Mouse (Mus musculus) heart, embryonic 12.5 days (tissue): ENCODE measurements around the gene Twf1. TPM values are rescaled to one million over a fixed set of nuclear protein-coding genes. Genes with fewer than 3 reads are reported as not detected.
A peak's percentile ranks its signal among the peaks of the same experiment; 100 is the strongest.

Experiments
- ATAC-seq: fragments of 200-750 bp; cut with Nextera tagmentation; 2 replicates; pipeline ENCODE4 v1.8.0; 2017; ENCODE audit warnings: moderate TSS enrichment, moderate library complexity; ENCODE audit not compliant: insufficient number of reproducible peaks, low FRiP score
- H3K27ac ChIP-seq: fragments of 300-500 bp; sonication (generic); 2 replicates; pipeline ENCODE4 v1.5.1; 2016; ENCODE audit warnings: mild to moderate bottlenecking, moderate library complexity; ENCODE audit not compliant: poor library complexity, severe bottlenecking
- H3K27me3 ChIP-seq: fragments of 300-500 bp; sonication (generic); replicated peaks from 2 replicates; pipeline ENCODE4 v1.6.1; 2016; ENCODE audit warnings: mild to moderate bottlenecking, moderate library complexity
- H3K36me3 ChIP-seq: fragments of 300-500 bp; sonication (generic); 2 replicates; pipeline ENCODE4 v1.6.1; 2016; ENCODE audit warnings: mild to moderate bottlenecking, moderate library complexity
- H3K4me1 ChIP-seq: fragments of 300-500 bp; sonication (generic); replicated peaks from 2 replicates; pipeline ENCODE4 v1.6.1; 2016; ENCODE audit warnings: mild to moderate bottlenecking
- H3K4me2 ChIP-seq: fragments of 300-500 bp; sonication (generic); 2 replicates; pipeline ENCODE4 v1.6.1; 2016; ENCODE audit warnings: mild to moderate bottlenecking, moderate library complexity
- H3K4me3 ChIP-seq: fragments of 300-500 bp; sonication (generic); 2 replicates; pipeline ENCODE4 v1.5.1; 2016; ENCODE audit warnings: mild to moderate bottlenecking
- H3K9ac ChIP-seq: fragments of 300-500 bp; sonication (generic); 2 replicates; pipeline ENCODE4 v1.6.1; 2016; ENCODE audit warnings: mild to moderate bottlenecking, moderate library complexity
- H3K9me3 ChIP-seq: fragments of 300-500 bp; sonication (generic); replicated peaks from 2 replicates; pipeline ENCODE4 v1.6.1; 2016; ENCODE audit warnings: mild to moderate bottlenecking, moderate library complexity
- WGBS: fragments of 180-500 bp; shearing (Covaris S2); methylation state at CpG from one replicate; pipeline ENCODE4 v1.1.7; 2016; 5-methylcytosine and 5-hydroxymethylcytosine counted together
- polyA plus RNA-seq: library from polyadenylated mRNA; unstranded; fragments of >200 nt; fragmentation: Nextera tagmentation; extraction: Ambion mirVana; gene quantifications from 2 replicates; pipeline ENCODE4 v1.2.1, GENCODE M21; 2016

Gene Twf1
- polyA plus RNA-seq, 1 experiment from 2014 or later, result 48.7 TPM

- Histone ChIP-seq H3K9ac (peak overlapping the region; percentile 73), H3K9me3 (no peaks in the 10 kb centered on the region), H3K4me2 (peak overlapping the region; percentile 87), H3K4me3 (peak overlapping the region; percentile 70), H3K27ac (peak overlapping the region; percentile 26; the same call in 1 of the 2 replicates), H3K4me1 (peaks cover 4% of the 10 kb centered on the region; the same call in 1 of the 2 replicates), H3K36me3 (no peaks in the 10 kb centered on the region), H3K27me3 (no peaks in the 10 kb centered on the region)
- peak; percentile 85 for ATAC-seq
- 14% methylated on average over 18 of the region's 22 CpGs for whole genome bisulfite sequencing
These were observed 46.9 kb downstream of the Twf1 start for GRCm38 (mm10) chr15:94542567-94543408.

GRCm38 (mm10) chr15:94539296-94539695 lies 50.4 kb downstream of the Twf1 start:
- 79% methylated on average over 3 of the region's 3 CpGs for WGBS
- Histone ChIP-seq H3K27me3 (no peaks in the 10 kb centered on the region), H3K4me1 (peaks cover 4% of the 10 kb centered on the region; the same call in 1 of the 2 replicates), H3K9me3 (no peaks in the 10 kb centered on the region), H3K4me2 (no peak overlapping the region), H3K9ac (no peak overlapping the region), H3K36me3 (0 out of 2 replicates have a peak, but pooled peaks cover 2% of the 10 kb centered on the region), H3K4me3 (no peak overlapping the region), H3K27ac (no peak overlapping the region)
- ATAC-seq, result no peak

DNA sequence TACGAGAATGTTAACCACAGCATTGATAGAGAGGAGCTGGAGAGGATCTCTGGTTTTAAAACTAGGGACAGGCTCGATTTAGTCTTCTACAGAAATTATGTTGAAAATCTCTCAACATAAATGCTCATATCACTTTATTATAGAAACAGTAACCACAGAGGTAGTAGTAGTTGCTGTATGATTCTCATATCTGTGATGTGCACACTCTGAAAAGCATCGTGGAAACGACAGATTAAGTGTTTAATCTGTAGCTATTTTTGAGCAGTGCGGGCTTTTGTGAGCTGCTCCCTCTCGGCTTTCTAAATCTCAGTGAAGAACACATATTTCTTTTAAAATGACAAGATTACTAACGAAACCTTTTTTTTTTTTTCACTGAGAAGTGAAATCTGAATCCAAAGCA lies 54.2 kb downstream of the Twf1 start:
- no peaks in the 10 kb centered on the region for H3K9me3 ChIP-seq
- H3K36me3 ChIP-seq, result peaks cover 16% of the 10 kb centered on the region
- no peak overlapping the region for H3K4me3 ChIP-seq
- H3K9ac ChIP-seq, result no peak overlapping the region
- no peak for ATAC-seq
- no peak overlapping the region for H3K27ac ChIP-seq
- H3K4me2 ChIP-seq, result no peak overlapping the region
- H3K4me1 ChIP-seq, result no peaks in the 10 kb centered on the region
- no peaks in the 10 kb centered on the region for H3K27me3 ChIP-seq
- WGBS, result 81% methylated on average over 7 of the region's 7 CpGs

- Histone ChIP-seq H3K9me3 (no peaks in the 10 kb centered on the region), H3K4me1 (no peaks in the 10 kb centered on the region), H3K27ac (no peak overlapping the region), H3K9ac (no peak overlapping the region), H3K27me3 (no peaks in the 10 kb centered on the region), H3K4me3 (no peak overlapping the region), H3K4me2 (no peak overlapping the region), H3K36me3 (peaks cover 21% of the 10 kb centered on the region)
- WGBS, result 86% methylated on average over 6 of the region's 6 CpGs
- no peak for ATAC-seq
These were observed 56.7 kb downstream of the Twf1 start for GRCm38 (mm10) chr15:94532956-94533355.

DNA sequence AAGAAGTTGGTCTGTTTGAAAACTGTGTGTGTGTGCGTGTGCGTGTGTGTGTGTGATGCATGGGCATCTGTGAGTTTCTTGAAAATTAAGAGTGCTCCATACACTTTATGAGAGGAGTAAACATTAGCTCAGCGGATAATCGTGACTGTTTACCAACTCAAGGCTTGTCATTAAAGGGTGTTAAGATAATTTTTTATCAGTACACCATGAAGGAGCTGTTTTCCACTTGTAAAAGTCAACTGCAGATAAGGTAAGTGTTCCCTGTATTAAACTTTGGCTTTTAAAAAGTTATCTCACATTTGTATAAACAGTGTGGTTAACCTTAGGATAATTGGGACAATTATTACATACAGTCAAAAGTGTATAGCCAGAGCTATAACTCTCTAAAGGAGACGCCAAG lies 57.4 kb downstream of the Twf1 start:
- no peak overlapping the region for H3K9ac ChIP-seq
- no peak overlapping the region for H3K27ac ChIP-seq
- H3K36me3 ChIP-seq, result peaks cover 28% of the 10 kb centered on the region
- ATAC-seq, result no peak
- H3K9me3 ChIP-seq, result no peaks in the 10 kb centered on the region
- H3K4me3 ChIP-seq, result no peak overlapping the region
- H3K4me2 ChIP-seq, result no peak overlapping the region
- WGBS, result 69% methylated on average over 5 of the region's 5 CpGs
- no peaks in the 10 kb centered on the region for H3K4me1 ChIP-seq
- no peaks in the 10 kb centered on the region for H3K27me3 ChIP-seq

GRCm38 (mm10) chr15:94530519-94530918 lies 59.2 kb downstream of the Twf1 start:
- no peaks in the 10 kb centered on the region for H3K4me1 ChIP-seq
- peaks cover 31% of the 10 kb centered on the region for H3K36me3 ChIP-seq
- no peaks in the 10 kb centered on the region for H3K9me3 ChIP-seq
- H3K27ac ChIP-seq, result no peak overlapping the region
- ATAC-seq, result no peak
- no peak overlapping the region for H3K4me2 ChIP-seq
- no peak overlapping the region for H3K9ac ChIP-seq
- 82% methylated on average over 3 of the region's 3 CpGs for WGBS
- no peaks in the 10 kb centered on the region for H3K27me3 ChIP-seq
- H3K4me3 ChIP-seq, result no peak overlapping the region

Other genes with a start within 250 kb of the Twf1 start
- 1.3 and 1.6 TPM in 2 replicates for gene Adamts20, start 124.5 kb downstream of the Twf1 start, polyA plus RNA-seq
- gene Pus7l, start 46.3 kb downstream of the Twf1 start, polyA plus RNA-seq, result 5.8 and 6.4 TPM in 2 replicates
- gene Irak4, start 46.2 kb downstream of the Twf1 start, polyA plus RNA-seq, result 3.8 and 4.7 TPM in 2 replicates
- gene Tmem117, start 39.3 kb upstream of the Twf1 start, polyA plus RNA-seq, result 1.1 and 1.7 TPM in 2 replicates